Mouse (Mus musculus) neutrophil, adult 65 days (primary cell): ENCODE measurements around the gene Gm1140. TPM values are rescaled to one million over a fixed set of nuclear protein-coding genes. Genes with fewer than 3 reads are reported as not detected.

Experiments
- total RNA-seq: library from RNA; stranded (reverse); gene quantifications from 2 replicates; pipeline ENCODE4 v1.2.4, GENCODE M21; 2023

Gene Gm1140
- total RNA-seq, result not detected in 2 replicates

GRCm38 (mm10) chrX:67693462-67693861 lies at the start of gene Gm1140:
Gm1140 (minus strand) TSS chrX:67693562.

GRCm38 (mm10) chrX:67695398-67695797 lies 2.0 kb upstream of the Gm1140 start, which contains the start of gene Gm14692:
Gm14692 (plus strand) TSS chrX:67695698.

Other genes with a start within 250 kb of the Gm1140 start
- gene Gm14692, start 2.1 kb upstream of the Gm1140 start, total RNA-seq, result not detected in 2 replicates
- not detected in 2 replicates for gene 4933436I01Rik, start 227.9 kb upstream of the Gm1140 start, total RNA-seq